Mouse (Mus musculus) embryonic facial prominence, embryonic 14.5 days (tissue): ENCODE measurements around the gene Olfr456. TPM values are rescaled to one million over a fixed set of nuclear protein-coding genes. Genes with fewer than 3 reads are reported as not detected.
"Not testable (repeated sequence)": the region's sequence is repeated elsewhere in the genome, so short reads cannot be mapped to it uniquely, and the experiment has no call there.

ENCODE experiments used
- ATAC-seq: fragments of 200-750 bp; cut with Nextera tagmentation; 2 replicates; pipeline ENCODE4 v1.8.0; 2017; ENCODE audit warnings: low read depth, moderate number of reproducible peaks, moderate TSS enrichment
- DNase-seq: peaks from one replicate; pipeline ENCODE4 v3.0.0-alpha.2; 2015; ENCODE audit warnings: low spot score
- H3K27ac ChIP-seq: fragments of 300-500 bp; sonication (generic); replicated peaks from 2 replicates; pipeline ENCODE4 v1.5.1; 2014; ENCODE audit warnings: low read depth, mild to moderate bottlenecking, low read length, moderate library complexity
- H3K27me3 ChIP-seq: fragments of 300-500 bp; sonication (generic); replicated peaks from 2 replicates; pipeline ENCODE4 v1.6.1; 2014; ENCODE audit warnings: low read length; ENCODE audit not compliant: control insufficient read depth, insufficient read depth
- H3K36me3 ChIP-seq: fragments of 300-500 bp; sonication (generic); 2 replicates; pipeline ENCODE4 v1.6.1; 2014; ENCODE audit warnings: low read length, mixed read lengths; ENCODE audit not compliant: control insufficient read depth, insufficient read depth
- H3K4me1 ChIP-seq: fragments of 300-500 bp; sonication (generic); 2 replicates; pipeline ENCODE4 v1.6.1; 2014; ENCODE audit warnings: antibody characterized with exemption, low read length; ENCODE audit not compliant: control insufficient read depth, insufficient read depth
- H3K4me2 ChIP-seq: fragments of 300-500 bp; sonication (generic); 2 replicates; pipeline ENCODE4 v1.6.1; 2014; ENCODE audit warnings: low read depth, mild to moderate bottlenecking, low read length, moderate library complexity, mixed read lengths
- H3K4me3 ChIP-seq: fragments of 300-500 bp; sonication (generic); 2 replicates; pipeline ENCODE4 v1.5.1; 2014; ENCODE audit warnings: low read depth, mild to moderate bottlenecking, low read length
- H3K9ac ChIP-seq: fragments of 300-500 bp; sonication (generic); 2 replicates; pipeline ENCODE4 v1.6.1; 2014; ENCODE audit warnings: low read depth, mild to moderate bottlenecking, low read length, moderate library complexity, mixed read lengths
- H3K9me3 ChIP-seq: fragments of 300-500 bp; sonication (generic); 2 replicates; pipeline ENCODE4 v1.6.1; 2016; ENCODE audit warnings: low read length; ENCODE audit not compliant: control insufficient read depth
- WGBS: fragments of 180-500 bp; shearing (Covaris S2); extraction: QIAGEN DNeasy Blood & Tissue Kit; methylation state at CpG from one replicate; pipeline ENCODE4 v1.1.7; 2014; 5-methylcytosine and 5-hydroxymethylcytosine counted together
- polyA plus RNA-seq: library from polyadenylated mRNA; unstranded; fragments of >200 nt; fragmentation: Nextera tagmentation; extraction: Ambion mirVana; gene quantifications from 2 replicates; pipeline ENCODE4 v1.2.1, GENCODE M21; 2014

The Olfr456 gene
- polyA plus RNA-seq, result 0.17 TPM in 1 of 2 replicates, not detected in the other

DNA sequence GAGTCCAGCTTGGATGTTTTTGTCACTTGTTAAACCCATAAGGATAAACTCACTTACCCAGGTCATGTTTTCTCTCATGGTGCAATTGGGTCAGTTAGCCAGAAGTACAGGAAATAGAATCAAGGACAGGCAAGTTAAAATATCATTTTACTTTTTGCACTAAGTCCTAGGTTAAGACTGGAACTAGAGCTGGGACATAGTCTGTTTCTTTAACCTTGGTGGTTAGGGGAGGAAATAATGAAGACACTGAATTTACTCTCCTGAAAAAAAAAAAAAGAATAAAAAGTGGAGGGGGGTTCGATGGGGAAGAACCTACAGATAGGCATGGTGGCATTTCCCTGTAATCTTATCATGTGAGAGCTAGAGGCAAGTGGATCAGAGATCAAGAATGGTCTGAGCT, at the start of gene Olfr456:
TSS of gene Olfr456 (minus strand) at position 101 of the 400 bp plus-strand sequence.
- no peaks in the 10 kb centered on the region for H3K27me3 ChIP-seq
- no peaks in the 10 kb centered on the region for H3K36me3 ChIP-seq
- DNase-seq (no peak), ATAC-seq (no peak)
- H3K9ac ChIP-seq, result no peak within 1 kb of the TSS
- no peaks in the 10 kb centered on the region for H3K9me3 ChIP-seq
- 81% methylated on average over 1 of the region's 1 CpGs for WGBS
- no peak within 1 kb of the TSS for H3K4me2 ChIP-seq
- H3K27ac ChIP-seq, result no peak within 1 kb of the TSS
- no peaks in the 10 kb centered on the region for H3K4me1 ChIP-seq
- H3K4me3 ChIP-seq, result no peak within 1 kb of the TSS

DNA sequence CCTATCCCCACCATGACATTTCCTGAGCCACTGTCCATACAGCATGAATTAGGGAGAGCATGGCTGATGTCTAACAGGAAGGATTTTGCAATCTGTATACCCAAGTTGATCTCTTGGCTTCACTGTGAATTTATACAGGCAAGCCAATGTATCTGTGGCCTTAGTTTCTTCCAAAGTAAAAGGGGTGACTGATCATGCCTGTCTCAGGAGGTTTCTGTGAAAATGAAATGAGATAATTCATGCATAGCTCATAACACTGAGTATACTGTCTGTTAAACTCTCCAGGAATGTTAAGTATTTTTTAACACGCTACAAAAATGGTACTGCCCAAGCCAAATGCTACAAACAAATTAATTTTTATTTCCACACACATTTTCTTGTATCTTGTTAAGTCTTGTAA, 26.4 kb upstream of the Olfr456 start:
- peak; percentile 2 for DNase-seq
- no peak for ATAC-seq
- Histone ChIP-seq H3K9me3 (no peaks in the 10 kb centered on the region), H3K9ac (no peak overlapping the region), H3K36me3 (no peaks in the 10 kb centered on the region), H3K27ac (no peak overlapping the region), H3K4me2 (no peak overlapping the region), H3K4me1 (no peaks in the 10 kb centered on the region), H3K4me3 (no peak overlapping the region), H3K27me3 (no peaks in the 10 kb centered on the region)
- WGBS, result 54% methylated on average over 1 of the region's 1 CpGs

DNA sequence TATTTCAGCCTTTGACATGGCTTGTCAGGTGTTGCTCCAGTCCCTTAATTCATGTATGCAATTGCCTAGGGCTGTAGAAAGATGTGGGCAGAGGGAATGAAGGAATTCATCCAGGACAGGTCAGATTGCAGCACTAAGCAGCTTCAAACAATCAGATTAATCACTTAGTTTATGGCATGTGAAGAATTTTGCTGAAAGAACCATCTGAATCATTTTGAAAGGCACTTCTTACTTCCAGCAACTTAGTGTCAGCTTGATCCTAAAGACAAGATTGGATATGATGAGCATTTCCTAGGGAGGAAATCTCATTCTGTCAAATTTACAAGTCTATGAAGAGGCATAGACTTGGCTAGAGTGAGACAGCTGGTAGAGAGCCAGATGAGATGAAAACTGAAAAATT, 22.3 kb upstream of the Olfr456 start:
- H3K4me2 ChIP-seq, result no peak overlapping the region
- no peak overlapping the region for H3K4me3 ChIP-seq
- H3K9ac ChIP-seq, result no peak overlapping the region
- H3K9me3 ChIP-seq, result no peaks in the 10 kb centered on the region
- no peak overlapping the region for H3K27ac ChIP-seq
- H3K4me1 ChIP-seq, result no peaks in the 10 kb centered on the region
- no peaks in the 10 kb centered on the region for H3K27me3 ChIP-seq
- H3K36me3 ChIP-seq, result no peaks in the 10 kb centered on the region
- no peak for ATAC-seq
- peak; percentile 6 for DNase-seq

DNA sequence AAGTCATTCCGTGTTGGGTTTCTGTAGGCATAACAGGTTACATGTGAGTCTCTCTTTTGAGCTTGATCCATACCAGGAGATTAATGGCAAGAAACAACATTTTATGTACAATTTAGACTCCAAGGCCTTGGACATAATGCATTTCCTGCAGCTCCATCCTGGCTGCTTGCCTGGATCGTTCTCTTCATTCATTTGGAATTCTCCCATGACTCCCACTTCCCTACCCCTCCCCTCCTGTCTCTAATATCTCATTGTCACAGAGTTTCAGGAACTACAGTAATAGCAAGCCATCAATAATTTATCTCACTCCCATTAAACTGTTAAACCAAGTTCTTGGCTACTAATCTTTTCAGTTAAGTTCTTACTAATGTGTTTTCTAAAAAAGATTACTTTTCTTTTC, 16.5 kb upstream of the Olfr456 start:
- H3K36me3 ChIP-seq, result no peaks in the 10 kb centered on the region
- no peak for ATAC-seq
- H3K4me2 ChIP-seq, result no peak overlapping the region
- no peak overlapping the region for H3K27ac ChIP-seq
- no peaks in the 10 kb centered on the region for H3K4me1 ChIP-seq
- 79% methylated on average over 2 of the region's 2 CpGs for WGBS
- H3K4me3 ChIP-seq, result no peak overlapping the region
- no peaks in the 10 kb centered on the region for H3K27me3 ChIP-seq
- no peaks in the 10 kb centered on the region for H3K9me3 ChIP-seq
- peak; percentile 27 for DNase-seq
- H3K9ac ChIP-seq, result no peak overlapping the region

DNA sequence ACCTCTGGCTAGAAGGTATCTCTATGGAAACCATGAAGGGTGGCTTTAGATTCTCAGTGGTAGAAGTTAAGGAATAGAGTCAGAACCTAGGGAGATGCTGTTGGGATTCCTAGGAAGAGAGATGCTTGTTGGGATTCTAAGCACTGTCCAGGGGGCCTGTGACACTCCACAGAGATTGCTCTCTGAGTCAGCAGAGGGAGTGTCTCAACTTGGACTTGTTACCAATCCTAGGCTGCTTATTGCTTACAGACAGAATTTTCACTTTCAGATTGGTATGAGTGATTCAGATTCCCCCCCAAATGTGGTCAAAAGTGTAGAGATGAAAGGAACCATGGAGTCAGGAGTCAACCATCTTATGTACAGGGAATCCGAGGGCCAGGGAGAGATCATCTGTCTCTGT, 2.7 kb upstream of the Olfr456 start:
- Histone ChIP-seq H3K9ac (no peak overlapping the region), H3K4me2 (no peak overlapping the region), H3K27ac (no peak overlapping the region), H3K36me3 (no peaks in the 10 kb centered on the region), H3K4me3 (no peak overlapping the region), H3K9me3 (no peaks in the 10 kb centered on the region), H3K27me3 (no peaks in the 10 kb centered on the region), H3K4me1 (no peaks in the 10 kb centered on the region)
- DNase-seq (no peak), ATAC-seq (no peak)
- WGBS, result 43% methylated on average over 1 of the region's 1 CpGs

DNA sequence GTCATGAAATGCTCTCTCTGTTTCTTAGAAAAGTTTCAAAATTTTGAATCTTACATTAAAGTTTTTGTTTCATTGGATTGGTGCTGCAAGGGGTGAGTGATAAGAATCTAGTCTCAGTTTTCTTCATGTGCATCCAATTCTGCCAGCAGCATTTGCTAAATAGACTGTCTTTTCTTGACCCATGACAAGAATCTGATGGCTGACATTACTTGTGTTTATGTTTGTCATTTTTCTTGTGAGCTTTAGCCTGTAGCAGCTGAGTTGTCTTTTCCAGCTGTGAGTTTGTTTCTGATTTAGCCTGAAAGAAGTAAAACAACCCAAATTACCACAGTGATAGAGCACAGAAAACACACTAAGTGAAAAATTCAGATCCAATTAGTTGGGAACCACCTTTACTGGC, 2.4 kb downstream of the Olfr456 start:
- Histone ChIP-seq H3K27ac (no peak overlapping the region), H3K27me3 (no peaks in the 10 kb centered on the region), H3K9me3 (no peaks in the 10 kb centered on the region), H3K4me2 (no peak overlapping the region), H3K9ac (no peak overlapping the region), H3K36me3 (no peaks in the 10 kb centered on the region), H3K4me3 (no peak overlapping the region), H3K4me1 (no peaks in the 10 kb centered on the region)
- ATAC-seq (no peak), DNase-seq (no peak)

DNA sequence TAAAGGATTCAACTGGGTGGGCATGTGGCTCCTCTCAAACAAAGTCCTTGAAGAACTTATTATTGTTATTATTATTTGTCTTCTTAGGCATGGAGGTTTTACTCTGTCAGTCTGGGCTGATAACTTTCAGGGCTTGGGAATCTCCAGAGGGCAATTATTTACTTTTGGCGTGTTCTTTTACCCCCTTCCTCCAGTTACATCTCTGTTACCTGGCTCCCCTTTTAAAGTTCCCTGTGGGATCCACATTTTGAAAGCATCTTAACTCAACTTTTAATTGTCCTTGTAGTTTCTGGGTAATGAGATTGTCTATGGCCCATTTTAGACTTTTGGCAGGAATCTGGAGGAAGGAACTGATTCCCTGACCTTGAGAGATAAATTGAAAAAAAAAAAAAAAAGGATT, 10.8 kb downstream of the Olfr456 start, which contains the start of gene Olfr457:
TSS of gene Olfr457 (minus strand) at position 101 of the 400 bp plus-strand sequence.
- ATAC-seq (no peak), DNase-seq (no peak)
- Histone ChIP-seq H3K4me2 (no peak within 1 kb of the TSS), H3K9ac (no peak within 1 kb of the TSS), H3K36me3 (no peaks in the 10 kb centered on the region), H3K27me3 (no peaks in the 10 kb centered on the region), H3K27ac (no peak within 1 kb of the TSS), H3K4me3 (no peak within 1 kb of the TSS), H3K9me3 (no peaks in the 10 kb centered on the region), H3K4me1 (no peaks in the 10 kb centered on the region)
- 74% methylated on average over 1 of the region's 1 CpGs for WGBS

DNA sequence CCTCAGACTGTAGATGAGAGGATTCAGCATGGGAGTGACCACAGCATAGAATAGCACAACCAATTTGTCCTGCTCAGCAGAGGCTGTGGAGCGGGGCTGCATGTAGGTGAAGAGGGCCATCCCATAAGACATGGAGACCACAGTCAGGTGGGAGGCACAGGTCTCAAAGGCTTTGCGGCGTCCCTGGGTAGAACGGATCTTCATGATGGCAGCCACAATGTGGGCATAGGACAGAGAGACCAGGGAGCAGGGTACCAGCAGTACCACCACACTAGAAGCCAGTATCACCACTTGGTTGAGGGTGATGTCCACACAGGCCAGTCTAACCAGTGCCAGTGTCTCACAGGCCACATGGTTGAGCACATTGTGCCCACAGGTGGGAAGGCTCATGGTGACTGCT, 15.7 kb downstream of the Olfr456 start:
- not testable (repeated sequence) for H3K9ac ChIP-seq, H3K4me1 ChIP-seq, H3K36me3 ChIP-seq, DNase-seq, H3K27ac ChIP-seq, ATAC-seq, H3K27me3 ChIP-seq, H3K4me2 ChIP-seq, H3K9me3 ChIP-seq, H3K4me3 ChIP-seq
- WGBS, result 96% methylated on average over 4 of the region's 4 CpGs

DNA sequence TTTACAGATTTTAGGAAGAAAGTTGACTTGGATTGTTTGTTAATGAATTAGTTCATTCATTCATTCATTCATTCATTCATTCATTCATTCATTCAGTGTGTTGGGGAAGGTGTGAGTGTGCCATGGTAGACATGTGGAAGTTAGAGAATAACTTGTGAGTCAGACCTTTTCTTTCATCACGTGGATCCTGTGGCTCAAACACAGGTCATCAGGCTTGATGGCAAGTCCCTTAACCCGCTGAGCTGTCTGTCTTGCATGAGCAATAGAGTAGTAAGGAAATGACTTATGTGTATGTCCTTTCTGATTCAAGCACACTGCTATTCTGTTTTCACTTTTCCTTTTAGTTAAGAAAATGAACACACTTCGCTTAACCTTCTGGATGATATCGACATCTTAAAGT, 16.5 kb downstream of the Olfr456 start:
- Histone ChIP-seq H3K4me1 (no peaks in the 10 kb centered on the region), H3K9me3 (no peaks in the 10 kb centered on the region), H3K4me2 (no peak overlapping the region), H3K9ac (no peak overlapping the region), H3K4me3 (no peak overlapping the region), H3K27me3 (no peaks in the 10 kb centered on the region), H3K27ac (no peak overlapping the region), H3K36me3 (no peaks in the 10 kb centered on the region)
- ATAC-seq, result no peak
- 93% methylated on average over 4 of the region's 4 CpGs for WGBS
- no peak for DNase-seq
